Mouse (Mus musculus) myocyte (in vitro differentiated cells): ENCODE results near the gene Ring1.

Experiments
- CEBPB ChIP-seq: IDR thresholded peaks from 2 replicates; pipeline ENCODE4 v1.6.1; 2011; ENCODE audit warnings: mild to moderate bottlenecking, moderate library complexity; ENCODE audit not compliant: poor library complexity, insufficient read depth, severe bottlenecking
- MAX ChIP-seq: IDR thresholded peaks from one replicate; pipeline ENCODE4 v1.6.1; 2011; ENCODE audit warnings: low read depth, mild to moderate bottlenecking, control low read depth
- MYOD1 ChIP-seq, 3 experiments: IDR thresholded peaks; one replicate each; pipeline ENCODE4 v1.6.1; 2011; ENCODE audit warnings: control low read depth in 2 of 3, low read depth in 2 of 3, mild to moderate bottlenecking in 2 of 3, moderate library complexity in 1 of 3; ENCODE audit not compliant: insufficient read length in 2 of 3, control insufficient read depth in 1 of 3
- MYOG ChIP-seq, 3 experiments: IDR thresholded peaks; one replicate each; pipeline ENCODE4 v1.6.1; 2011; ENCODE audit warnings: control low read depth in 2 of 3, low read depth in 2 of 3, mild to moderate bottlenecking in 2 of 3; ENCODE audit not compliant: insufficient read length in 2 of 3, control insufficient read depth in 1 of 3, insufficient read depth in 1 of 3
- POLR2A ChIP-seq: IDR thresholded peaks from one replicate; pipeline ENCODE4 v1.6.1; 2011; ENCODE audit warnings: low read depth, mild to moderate bottlenecking, control low read depth, moderate library complexity; ENCODE audit not compliant: insufficient read length
- POLR2AphosphoS2 ChIP-seq: IDR thresholded peaks from one replicate; pipeline ENCODE4 v1.6.1; 2011; ENCODE audit warnings: low read depth, control low read depth; ENCODE audit not compliant: insufficient read length
- TCF12 ChIP-seq: IDR thresholded peaks from one replicate; pipeline ENCODE4 v1.6.1; 2011; ENCODE audit warnings: mild to moderate bottlenecking, control low read depth; ENCODE audit not compliant: poor library complexity, insufficient read depth, severe bottlenecking
- USF1 ChIP-seq: IDR thresholded peaks from one replicate; pipeline ENCODE4 v1.6.1; 2011; ENCODE audit warnings: low read depth, mild to moderate bottlenecking, control low read depth, moderate library complexity

GRCm38 (mm10) chr17:34068864-34069263 is 44.4 kb upstream of the Ring1 start:
- TF ChIP-seq POLR2A (no peak), TCF12 (peak; percentile 51), MAX (no peak), POLR2AphosphoS2 (no peak), CEBPB (no peak), USF1 (no peak), MYOG (IDR thresholded peaks at IDR 0.05; ENCODE audit: control insufficient read depth in 1 of 3, insufficient read depth in 1 of 3, insufficient read length in 2 of 3, low read depth in 2 of 3) (peak in 2 of 3 experiments; percentile 67 to 82), MYOD1 (IDR thresholded peaks at IDR 0.05; ENCODE audit: control insufficient read depth in 1 of 3, insufficient read length in 2 of 3, low read depth in 2 of 3) (no peak)
